Mouse (Mus musculus) heart, adult 2 months (tissue): ENCODE measurements around the gene Gm6377. TPM values are rescaled to one million over a fixed set of nuclear protein-coding genes. Genes with fewer than 3 reads are reported as not detected.

ENCODE experiments used
- DNase-seq, 2 experiments: peaks; one replicate each; pipeline ENCODE4 v3.0.0; 2021
- H3K27ac ChIP-seq: fragments of 200-600 bp; 2 replicates; pipeline ENCODE4 v1.8.1; 2022
- H3K27me3 ChIP-seq: fragments of 200-500 bp; 2 replicates; pipeline ENCODE4 v1.6.1; 2012; ENCODE audit warnings: mild to moderate bottlenecking, low read length, inconsistent platforms, mixed read lengths; ENCODE audit not compliant: control insufficient read depth, insufficient read depth
- H3K36me3 ChIP-seq: fragments of 200-500 bp; 2 replicates; pipeline ENCODE4 v1.6.1; 2012; ENCODE audit warnings: low read length, inconsistent platforms; ENCODE audit not compliant: control insufficient read depth, insufficient read depth
- H3K4me1 ChIP-seq: fragments of 200-500 bp; 2 replicates; pipeline ENCODE4 v1.6.1; 2011; ENCODE audit warnings: low read length; ENCODE audit not compliant: control insufficient read depth, insufficient read depth
- H3K4me3 ChIP-seq: fragments of 200-600 bp; 2 replicates; pipeline ENCODE4 v1.8.1; 2022
- H3K79me2 ChIP-seq: fragments of 200-500 bp; replicated peaks from 2 replicates; pipeline ENCODE4 v1.6.1; 2012; ENCODE audit warnings: mild to moderate bottlenecking, inconsistent platforms, low read length, moderate library complexity, mixed read lengths; ENCODE audit not compliant: control insufficient read depth, insufficient read depth
- H3K9ac ChIP-seq: fragments of 200-500 bp; 2 replicates; pipeline ENCODE4 v1.6.1; 2012; ENCODE audit warnings: low read depth, mild to moderate bottlenecking, control low read depth, inconsistent platforms, low read length, mixed read lengths
- CTCF ChIP-seq: fragments of 200-600 bp; IDR thresholded peaks from 2 replicates; pipeline ENCODE4 v1.8.1; 2022; ENCODE audit warnings: antibody characterized with exemption, mild to moderate bottlenecking, moderate library complexity
- EP300 ChIP-seq: fragments of 200-500 bp; IDR thresholded peaks from 2 replicates; pipeline ENCODE4 v1.6.1; 2011; ENCODE audit warnings: low read depth, low read length, control low read depth; ENCODE audit not compliant: insufficient read depth
- POLR2A ChIP-seq: fragments of 200-500 bp; IDR thresholded peaks from 2 replicates; pipeline ENCODE4 v1.6.1; 2011; ENCODE audit warnings: mild to moderate bottlenecking, low read depth, low read length, control low read depth; ENCODE audit not compliant: insufficient read depth
- WGBS: fragments of 180-500 bp; shearing (Covaris S2); methylation state at CpG from one replicate; pipeline ENCODE4 v1.1.7; 2018; 5-methylcytosine and 5-hydroxymethylcytosine counted together
- intact Hi-C: fragments of 180-260 bp; cut with DNase I; formaldehyde crosslinking; loops from one replicate; pipeline ENCODE4 v1.15.1; 2025
- polyA plus RNA-seq: library from polyadenylated mRNA; depleted of rRNA; stranded (reverse); fragments of >200 nt; gene quantifications from 2 replicates; pipeline ENCODE4 v1.2.3, GENCODE M21; 2012; rRNA removed
- total RNA-seq, 2 experiments: library from RNA; stranded (reverse); gene quantifications; 2 replicates each; pipeline ENCODE4 v1.2.3; 2021

Gene Gm6377
- total and polyA plus RNA-seq, 3 experiments = 0.07 to 0.13 (median 0.10) TPM

GRCm38 (mm10) chrX:109228720-109229119, 32.2 kb downstream of the Gm6377 start:
- WGBS = 79% methylated on average over 1 of the region's 1 CpGs
- H3K27ac ChIP-seq = no peak overlapping the region
- intact Hi-C loops = no loop called here
- no peaks in the 10 kb centered on the region for H3K4me1 ChIP-seq
- no peak overlapping the region for H3K9ac ChIP-seq
- H3K4me3 ChIP-seq = no peak overlapping the region
- no peaks in the 10 kb centered on the region for H3K36me3 ChIP-seq
- DNase-seq = no peak
- no peak for TF ChIP-seq POLR2A
- TF ChIP-seq EP300 = no peak
- TF ChIP-seq CTCF = no peak
- H3K27me3 ChIP-seq = no peaks in the 10 kb centered on the region
- no peaks in the 10 kb centered on the region for H3K79me2 ChIP-seq

GRCm38 (mm10) chrX:109235383-109236036, 39.0 kb downstream of the Gm6377 start:
- intact Hi-C loops = loop anchor here (5.0 kb wide), 1 partner anchor 223 kb away; the partner anchor contains the start of gene Hmgn5
- no peaks in the 10 kb centered on the region for H3K4me1 ChIP-seq
- no peaks in the 10 kb centered on the region for H3K79me2 ChIP-seq
- no peak for DNase-seq
- H3K27me3 ChIP-seq = no peaks in the 10 kb centered on the region
- 86% methylated on average over 3 of the region's 3 CpGs for WGBS
- H3K27ac ChIP-seq = no peak overlapping the region
- H3K36me3 ChIP-seq = no peaks in the 10 kb centered on the region
- no peak overlapping the region for H3K9ac ChIP-seq
- no peak overlapping the region for H3K4me3 ChIP-seq
- TF ChIP-seq POLR2A = no peak

GRCm38 (mm10) chrX:109238163-109238562, 41.6 kb downstream of the Gm6377 start:
- TF ChIP-seq POLR2A (no peak), CTCF (peak; percentile 78)
- no peaks in the 10 kb centered on the region for H3K79me2 ChIP-seq
- no peaks in the 10 kb centered on the region for H3K4me1 ChIP-seq
- no peaks in the 10 kb centered on the region for H3K27me3 ChIP-seq
- no peaks in the 10 kb centered on the region for H3K36me3 ChIP-seq
- intact Hi-C loops = loop anchor here (2.0 to 5.0 kb wide), 2 partner anchors 151 to 226 kb away; partner anchors contain the start of gene Hmgn5
- no peak overlapping the region for H3K4me3 ChIP-seq
- H3K27ac ChIP-seq = no peak overlapping the region
- no peak overlapping the region for H3K9ac ChIP-seq
- DNase-seq = no peak

Other genes starting within 250 kb of the Gm6377 start
- gene Hmgn5, start 183.4 kb upstream of the Gm6377 start, total RNA-seq = 10 to 100 TPM in 1 of 2 experiments, 1 to 10 TPM in 1; 8.9 to 11.1 TPM
- gene Hmgn5, start 183.4 kb upstream of the Gm6377 start, polyA plus RNA-seq = 0.98 and 1.5 TPM in 2 replicates
- 10 to 100 TPM; 33.0 to 36.1 TPM for gene Sh3bgrl, start 101.4 kb upstream of the Gm6377 start, total RNA-seq
- 10.0 and 20.1 TPM in 2 replicates for gene Sh3bgrl, start 101.4 kb upstream of the Gm6377 start, polyA plus RNA-seq